Mouse (Mus musculus) T-cell, adult 66 days (primary cell): ENCODE results near the gene Brd1. TPM values are rescaled to one million over a fixed set of nuclear protein-coding genes. Genes with fewer than 3 reads are reported as not detected.

ENCODE experiments used
- total RNA-seq, 2 experiments: library from RNA; stranded (reverse); gene quantifications; 3 replicates in 1 of 2; 4 replicates in 1 of 2; pipeline ENCODE4 v1.2.4; 2023

Brd1 gene
- total RNA-seq, result 100 to 1,000 TPM; 137 to 153 TPM

GRCm38 (mm10) chr15:88733834-88734571 lies at the start of gene Brd1:
TSS of gene Brd1 (minus strand) at chr15:88734233.

GRCm38 (mm10) chr15:88751564-88752402 lies 17.8 kb upstream of the Brd1 start, which contains the start of gene Zbed4:
TSS of gene Zbed4 (plus strand) at chr15:88751660.

Other genes with a start within 250 kb of the Brd1 start
- gene Zdhhc25, start 133.9 kb downstream of the Brd1 start, total RNA-seq, result not detected
- 10 to 100 TPM; 21.8 to 25.6 TPM for gene Zbed4, start 17.4 kb upstream of the Brd1 start, total RNA-seq
- 10 to 100 TPM; 21.5 to 22.8 TPM for gene Alg12, start 85.1 kb upstream of the Brd1 start, total RNA-seq
- 10 to 100 TPM; 26.7 to 29.3 TPM for gene Creld2, start 85.4 kb upstream of the Brd1 start, total RNA-seq
- gene Pim3, start 128.0 kb upstream of the Brd1 start, total RNA-seq, result 10 to 100 TPM; 50.3 to 65.8 TPM
- not detected for gene Ttll8, start 220.2 kb upstream of the Brd1 start, total RNA-seq
- gene Mlc1, start 244.8 kb upstream of the Brd1 start, total RNA-seq, result not detected
- not detected for gene Mov10l1, start 248.7 kb upstream of the Brd1 start, total RNA-seq